ENCODE assay signal across 8 mouse cellular contexts in the genomic region with DNA sequence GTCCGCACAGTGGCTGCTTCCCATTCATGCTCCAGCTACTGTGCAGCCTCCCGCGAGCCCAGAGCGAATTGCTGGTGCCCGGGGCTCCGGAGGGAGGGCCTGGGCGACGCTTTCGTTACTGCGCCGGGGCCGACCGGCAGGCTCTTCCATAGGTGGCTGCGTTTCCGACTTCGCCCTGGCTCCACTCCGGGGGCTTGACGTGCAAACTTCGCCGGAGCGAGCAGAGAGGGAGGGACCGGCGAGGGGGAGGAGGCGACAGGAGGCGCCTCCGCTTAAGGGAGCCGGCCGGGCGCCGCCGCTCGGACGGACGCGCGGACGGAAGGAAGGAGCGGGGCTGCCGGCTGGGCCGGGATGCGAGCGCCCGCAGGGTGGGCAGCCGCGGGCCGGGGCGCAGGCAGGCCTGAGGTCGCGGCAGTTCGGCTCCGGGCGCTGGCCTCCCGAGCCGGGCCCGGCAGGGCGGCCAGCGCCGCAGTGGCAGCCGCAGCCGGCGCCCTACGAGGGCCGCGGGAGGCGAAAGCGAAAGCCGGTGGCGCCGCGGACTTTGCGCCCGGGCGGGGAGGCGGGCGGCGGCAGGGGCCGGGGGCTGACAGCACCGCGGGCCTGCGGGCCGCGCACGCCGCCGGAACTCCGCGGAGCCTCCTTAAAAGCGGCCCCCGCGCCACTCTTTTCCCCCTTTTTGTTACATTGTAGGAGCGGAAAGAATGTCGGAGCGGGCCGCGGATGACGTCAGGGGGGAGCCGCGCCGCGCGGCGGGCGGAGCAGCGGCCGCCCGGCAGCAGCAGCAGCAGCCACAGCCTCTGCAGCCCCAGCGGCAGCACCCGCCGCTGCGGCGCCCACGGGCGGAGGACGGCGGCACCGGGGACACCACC. TPM values are rescaled to one million over a fixed set of nuclear protein-coding genes. Genes with fewer than 3 reads are reported as not detected.
A peak's percentile ranks its signal among the peaks of the same experiment; 100 is the strongest.
DNase-seq lines count a peak whose midpoint lies in the region; ATAC-seq and TF ChIP-seq lines count a peak whose summit lies in the region.

No protein-coding gene starts in this region.

- ATAC-seq in CD4-positive, CD25-positive, alpha-beta regulatory T cell, adult 4 months: peak; percentile 83
- ATAC-seq in erythroid progenitor cell, adult 5-6 weeks (replicated peaks; ENCODE audit: low FRiP score, poor library complexity, severe bottlenecking): peak; percentile 93
- ATAC-seq in heart, embryonic 13.5 days (ENCODE audit: extremely low read depth, insufficient number of reproducible peaks, low FRiP score, low TSS enrichment): peak; percentile 83
- ATAC-seq in kidney, postnatal 0 days (replicated peaks; ENCODE audit: low FRiP score, low read depth): peak; percentile 94
- ATAC-seq in liver, embryonic 11.5 days (replicated peaks; ENCODE audit: low FRiP score): peak; percentile 90

- H3K27ac ChIP-seq in brown adipose tissue, adult 24 weeks (replicated peaks; ENCODE audit: low read depth, low read length): peak overlapping the region; percentile 77
- peak overlapping the region; percentile 99 for H3K27ac ChIP-seq in heart, embryonic 13.5 days (replicated peaks)
- H3K27ac ChIP-seq in kidney, postnatal 0 days: peak overlapping the region; percentile 100
- H3K27ac ChIP-seq in liver, embryonic 11.5 days (ENCODE audit: low read depth, low read length): peak overlapping the region; percentile 96

- peak; percentile 94 for DNase-seq in kidney, postnatal 0 days (ENCODE audit: low spot score)
- peak; percentile 84 for DNase-seq in liver, embryonic 11.5 days (ENCODE audit: low spot score)
- DNase-seq in spleen, postnatal 4 days (ENCODE audit: low spot score in 2 of 2): peak; percentile 80 to 89

- peaks cover 16% of the 10 kb centered on the region for H3K36me3 ChIP-seq in heart, embryonic 13.5 days
- no peaks in the 10 kb centered on the region for H3K36me3 ChIP-seq in kidney, postnatal 0 days (ENCODE audit: insufficient read depth, low read length)
- no peaks in the 10 kb centered on the region; the same call in 1 of the 2 replicates for H3K36me3 ChIP-seq in liver, embryonic 11.5 days (ENCODE audit: control insufficient read depth, insufficient read depth, low read length)
- no peaks in the 10 kb centered on the region for H3K36me3 ChIP-seq in myocyte (ENCODE audit: control insufficient read depth, insufficient read depth)

- peak overlapping the region; percentile 95 for H3K4me2 ChIP-seq in heart, embryonic 13.5 days
- peak overlapping the region; percentile 81 for H3K4me2 ChIP-seq in kidney, postnatal 0 days (ENCODE audit: low read length)
- H3K4me2 ChIP-seq in liver, embryonic 11.5 days: peak overlapping the region; percentile 94
- peak overlapping the region; percentile 72 for H3K4me2 ChIP-seq in myocyte (ENCODE audit: low read depth)

- H3K9ac ChIP-seq in heart, embryonic 13.5 days: peak overlapping the region; percentile 99
- peak overlapping the region; percentile 98 for H3K9ac ChIP-seq in kidney, postnatal 0 days (ENCODE audit: low read depth, low read length)
- H3K9ac ChIP-seq in liver, embryonic 11.5 days (ENCODE audit: low read depth, low read length): peak overlapping the region; percentile 95

- TF ChIP-seq POLR2A in myocyte (IDR thresholded peaks at IDR 0.05; ENCODE audit: insufficient read length, low read depth): peak; percentile 74

- H3K4me3 ChIP-seq in brown adipose tissue, adult 24 weeks (ENCODE audit: insufficient read depth, low read depth, low read length): peak overlapping the region; percentile 87
- peak overlapping the region; percentile 89 for H3K4me3 ChIP-seq in heart, embryonic 13.5 days
- H3K4me3 ChIP-seq in kidney, postnatal 0 days (replicated peaks; ENCODE audit: low read depth, low read length): peak overlapping the region; percentile 89
- peak overlapping the region; percentile 88 for H3K4me3 ChIP-seq in liver, embryonic 11.5 days (ENCODE audit: low read depth, low read length)
- peak overlapping the region; percentile 30 for H3K4me3 ChIP-seq in myocyte

- no peak for TF ChIP-seq CTCF in kidney, postnatal 0 days (IDR thresholded peaks at IDR 0.05; ENCODE audit: low read depth)

- H3K9me3 ChIP-seq in heart, embryonic 13.5 days: no peaks in the 10 kb centered on the region
- H3K9me3 ChIP-seq in kidney, postnatal 0 days (replicated peaks; ENCODE audit: low read length): no peaks in the 10 kb centered on the region
- H3K9me3 ChIP-seq in liver, embryonic 11.5 days (ENCODE audit: control insufficient read depth, low read length): no peaks in the 10 kb centered on the region

- H3K4me1 ChIP-seq in brown adipose tissue, adult 24 weeks (ENCODE audit: control insufficient read depth, insufficient read depth, insufficient read length, low read length): peaks cover 3% of the 10 kb centered on the region; the same call in 1 of the 2 replicates
- H3K4me1 ChIP-seq in heart, embryonic 13.5 days: peaks cover 16% of the 10 kb centered on the region
- H3K4me1 ChIP-seq in kidney, postnatal 0 days (replicated peaks; ENCODE audit: insufficient read depth, low read length): peaks cover 3% of the 10 kb centered on the region; the same call in 1 of the 2 replicates
- peaks cover 9% of the 10 kb centered on the region for H3K4me1 ChIP-seq in liver, embryonic 11.5 days (replicated peaks; ENCODE audit: control insufficient read depth, insufficient read depth, low read length)

- no peaks in the 10 kb centered on the region for H3K79me2 ChIP-seq in myocyte (ENCODE audit: control insufficient read depth, insufficient read depth)

- no peaks in the 10 kb centered on the region for H3K27me3 ChIP-seq in heart, embryonic 13.5 days (replicated peaks)
- no peaks in the 10 kb centered on the region for H3K27me3 ChIP-seq in kidney, postnatal 0 days (ENCODE audit: insufficient read depth, low read length)
- H3K27me3 ChIP-seq in liver, embryonic 11.5 days (replicated peaks; ENCODE audit: control insufficient read depth, insufficient read depth, low read length): no peaks in the 10 kb centered on the region
- H3K27me3 ChIP-seq in myocyte (ENCODE audit: control insufficient read depth, insufficient read depth, insufficient read length): no peaks in the 10 kb centered on the region

- peak overlapping the region; percentile 96 for H3ac ChIP-seq in myocyte (ENCODE audit: control insufficient read depth, insufficient read length)

- under 1% methylated on average over 74 of the region's 116 CpGs for WGBS in heart, embryonic 13.5 days
- WGBS in kidney, postnatal 0 days: under 1% methylated on average over 85 of the region's 116 CpGs
- under 1% methylated on average over 100 of the region's 116 CpGs for WGBS in liver, embryonic 11.5 days

TF ChIP-seq in myocyte, 11 proteins besides CTCF, POLR2A, EP300 and RAD21:
- TF ChIP-seq SRF (IDR thresholded peaks at IDR 0.05; ENCODE audit: control insufficient read depth, insufficient read length, low read depth) (no peak), E2F4 (IDR thresholded peaks at IDR 0.05; ENCODE audit: insufficient read depth) (no peak), REST (IDR thresholded peaks at IDR 0.05; ENCODE audit: insufficient read depth, insufficient read length) (no peak), TCF3 (IDR thresholded peaks at IDR 0.05; ENCODE audit: insufficient read length, low read depth) (no peak), USF1 (IDR thresholded peaks at IDR 0.05; ENCODE audit: low read depth) (no peak), MYOD1 (IDR thresholded peaks at IDR 0.05; ENCODE audit: control insufficient read depth in 1 of 3, insufficient read length in 2 of 3, low read depth in 2 of 3) (peak in 1 of 3 experiments; percentile 23), TCF12 (IDR thresholded peaks at IDR 0.05; ENCODE audit: insufficient read depth, poor library complexity, severe bottlenecking) (no peak), MAX (IDR thresholded peaks at IDR 0.05; ENCODE audit: low read depth) (no peak), MYOG (IDR thresholded peaks at IDR 0.05; ENCODE audit: control insufficient read depth in 1 of 3, insufficient read depth in 1 of 3, insufficient read length in 2 of 3, low read depth in 2 of 3) (peak in 1 of 3 experiments; percentile 7), POLR2AphosphoS2 (IDR thresholded peaks at IDR 0.05; ENCODE audit: insufficient read length, low read depth) (peak; percentile 51), CEBPB (IDR thresholded peaks at IDR 0.05; ENCODE audit: insufficient read depth, poor library complexity, severe bottlenecking) (no peak)

RNA-seq across cellular contexts. Expression of a gene that starts 51.0 kb away (rescaled TPM):
- 100 to 1,000 TPM; 113 to 135 TPM for polyA plus RNA-seq in CD4-positive, CD25-positive, alpha-beta regulatory T cell, adult 4 months (2017; shearing (Covaris generic))
- polyA plus RNA-seq in brown adipose tissue, adult 24 weeks (2012; ENCODE audit: insufficient read depth, insufficient read length, missing spikeins): 102 and 127 TPM in 2 replicates
- total RNA-seq in erythroid progenitor cell, adult 5-6 weeks (2015; ENCODE audit: low replicate concordance): 139 and 171 TPM in 2 replicates
- 116 and 149 TPM in 2 replicates for total RNA-seq in erythroid progenitor cell, adult 5-6 weeks (2017; ENCODE audit: low replicate concordance)
- 146 and 164 TPM in 2 replicates for polyA plus RNA-seq in heart, embryonic 13.5 days (2015; fragmentation: Nextera tagmentation; extraction: Ambion mirVana)
- 211 and 212 TPM in 2 replicates for polyA plus RNA-seq in kidney, postnatal 0 days (2015; fragmentation: Nextera tagmentation; extraction: Ambion mirVana)
- polyA plus RNA-seq in liver, embryonic 11.5 days (2014; fragmentation: Nextera tagmentation; extraction: Ambion mirVana): 178 and 191 TPM in 2 replicates
- polyA plus RNA-seq in myocyte (2012; fragmentation: generic; extraction: Trizol): 66.5 TPM

RNA-seq across cellular contexts. Expression of a gene that starts 51.4 kb away (rescaled TPM):
- 10 to 100 TPM; 12.0 to 13.9 TPM for polyA plus RNA-seq in CD4-positive, CD25-positive, alpha-beta regulatory T cell, adult 4 months (2017; shearing (Covaris generic))
- 5.2 and 10.3 TPM in 2 replicates for polyA plus RNA-seq in brown adipose tissue, adult 24 weeks (2012; ENCODE audit: insufficient read depth, insufficient read length, missing spikeins)
- 6.5 and 18.4 TPM in 2 replicates for total RNA-seq in erythroid progenitor cell, adult 5-6 weeks (2015; ENCODE audit: low replicate concordance)
- 14.2 and 37.3 TPM in 2 replicates for total RNA-seq in erythroid progenitor cell, adult 5-6 weeks (2017; ENCODE audit: low replicate concordance)
- 2.7 and 3.1 TPM in 2 replicates for polyA plus RNA-seq in heart, embryonic 13.5 days (2015; fragmentation: Nextera tagmentation; extraction: Ambion mirVana)
- polyA plus RNA-seq in kidney, postnatal 0 days (2015; fragmentation: Nextera tagmentation; extraction: Ambion mirVana): 4.0 and 4.6 TPM in 2 replicates
- 3.0 and 4.0 TPM in 2 replicates for polyA plus RNA-seq in liver, embryonic 11.5 days (2014; fragmentation: Nextera tagmentation; extraction: Ambion mirVana)
- polyA plus RNA-seq in myocyte (2012; fragmentation: generic; extraction: Trizol): 1.4 TPM

Comparison
In these comparisons a context has a peak if more than half of its experiments do, and no peak if none do; other contexts are left out.
1. Peak in every context shown above with its lines: DNase-seq, ATAC-seq, H3K4me3 ChIP-seq and H3K27ac ChIP-seq.
2. H3K4me3 ChIP-seq: peak in every context shown above with its lines; median percentile 89 in heart, embryonic 13.5 days; 89 in kidney, postnatal 0 days; 88 in liver, embryonic 11.5 days; 87 in brown adipose tissue, adult 24 weeks; 30 in myocyte.